Mouse (Mus musculus) G1E (cell line): ENCODE data around the gene Olfm1.

Source experiments
- CTCF ChIP-seq: IDR thresholded peaks from 2 replicates; pipeline ENCODE4 v1.5.1; 2012; ENCODE audit warnings: low read depth, low read length, inconsistent platforms, mixed read lengths
- GATA1 ChIP-seq: IDR thresholded peaks from 2 replicates; pipeline ENCODE4 v1.6.1; 2012; ENCODE audit warnings: borderline replicate concordance, low read length, inconsistent platforms, mixed read lengths

GRCm38 (mm10) chr2:28174441-28174840 lies 18.4 kb upstream of the Olfm1 start:
- TF ChIP-seq CTCF: no peak
- no peak for TF ChIP-seq GATA1
